Mouse (Mus musculus) retina, postnatal 7 days (tissue): ENCODE measurements around the gene Cxcr3.
A peak's percentile ranks its signal among the peaks of the same experiment; 100 is the strongest.

ENCODE experiments used
- DNase-seq: peaks from one replicate; pipeline ENCODE4 v3.0.0-alpha.2; 2012; ENCODE audit warnings: low read depth, low spot score

Cxcr3 gene

DNA sequence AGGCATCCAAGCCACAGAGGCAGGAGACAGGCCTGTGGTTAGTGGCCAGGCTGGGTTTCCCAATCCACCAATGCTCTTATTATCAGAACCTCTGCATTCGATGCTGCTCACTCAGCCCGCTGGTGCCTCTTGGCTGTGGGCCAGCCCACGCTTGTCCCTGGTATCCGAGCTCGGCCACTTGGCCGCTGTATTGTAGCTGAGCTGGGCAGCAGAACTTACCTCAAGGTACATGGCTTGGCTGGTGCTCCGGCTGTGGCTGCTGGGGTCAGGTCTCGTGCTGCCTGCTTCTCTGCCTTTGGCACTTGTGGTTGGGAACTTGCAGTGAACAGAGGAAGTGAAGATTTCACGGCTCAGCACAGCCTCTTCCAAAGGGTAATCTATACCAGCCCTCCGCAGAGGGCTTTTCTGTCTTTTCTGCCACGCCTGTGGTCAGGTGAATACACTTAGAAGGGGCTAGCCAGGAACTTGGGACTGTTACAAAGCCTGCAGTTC is at the start of gene Cxcr3:
Gene Cxcr3, minus strand, starts transcription at position 442 of the 492 bp plus-strand sequence.
- no peak for DNase-seq

DNA sequence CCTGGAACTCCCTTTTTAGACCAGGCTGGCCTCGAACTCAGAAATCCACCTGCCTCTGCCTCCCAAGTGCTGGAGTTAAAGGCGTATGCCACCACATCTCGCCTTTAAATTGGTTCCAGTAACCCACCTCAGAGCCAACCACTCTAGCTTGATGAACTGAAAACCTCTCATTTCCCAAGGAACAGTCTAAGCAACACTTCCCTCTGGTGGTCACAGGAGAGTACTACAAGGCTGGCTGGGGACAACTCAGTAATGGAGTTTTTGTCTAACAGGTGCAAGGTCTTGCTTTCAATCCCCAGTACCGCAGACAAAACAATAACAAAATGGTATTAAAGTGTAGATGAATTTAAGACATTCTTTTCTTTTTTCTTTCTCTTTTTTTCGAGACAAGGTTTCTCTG is 38.0 kb upstream of the Cxcr3 start:
- peak; percentile 28 for DNase-seq

DNA sequence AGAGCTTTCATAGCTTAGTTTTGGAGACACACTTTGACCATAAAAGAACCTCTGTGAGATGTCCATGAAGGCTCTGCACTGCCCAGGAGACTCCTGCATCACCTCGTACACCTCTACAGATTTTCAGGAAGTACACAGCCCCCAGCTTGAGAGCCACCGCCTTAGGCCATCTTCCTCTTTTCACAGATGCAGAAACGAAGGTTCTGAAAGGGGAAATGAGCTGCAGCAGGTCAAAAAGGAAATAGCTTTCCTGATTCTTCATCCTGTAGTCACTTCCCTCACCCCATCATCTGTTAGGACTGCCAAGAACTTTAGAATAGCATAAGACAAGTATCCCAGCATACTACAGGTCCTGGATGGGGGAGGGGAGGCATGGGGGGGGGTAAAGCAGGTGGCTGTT is 36.2 kb upstream of the Cxcr3 start:
- no peak for DNase-seq

DNA sequence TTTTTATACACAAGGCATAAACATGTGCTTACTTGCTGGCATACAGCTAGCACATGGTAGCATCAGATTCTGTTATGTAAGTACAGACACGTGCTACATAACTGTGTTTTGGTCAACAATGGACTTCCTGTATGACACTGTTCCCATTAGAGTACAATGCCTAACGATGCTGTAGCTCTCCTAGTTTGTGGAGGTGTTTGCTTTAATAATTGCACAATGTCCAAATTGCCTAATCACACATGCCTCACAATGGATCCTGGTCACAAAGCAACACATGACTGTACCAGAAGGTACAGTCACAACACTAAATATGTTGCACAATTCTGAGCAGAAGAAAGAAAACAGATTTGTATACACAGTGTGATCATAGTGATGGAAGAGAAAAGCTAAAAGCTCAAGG is 35.4 kb upstream of the Cxcr3 start:
- no peak for DNase-seq

DNA sequence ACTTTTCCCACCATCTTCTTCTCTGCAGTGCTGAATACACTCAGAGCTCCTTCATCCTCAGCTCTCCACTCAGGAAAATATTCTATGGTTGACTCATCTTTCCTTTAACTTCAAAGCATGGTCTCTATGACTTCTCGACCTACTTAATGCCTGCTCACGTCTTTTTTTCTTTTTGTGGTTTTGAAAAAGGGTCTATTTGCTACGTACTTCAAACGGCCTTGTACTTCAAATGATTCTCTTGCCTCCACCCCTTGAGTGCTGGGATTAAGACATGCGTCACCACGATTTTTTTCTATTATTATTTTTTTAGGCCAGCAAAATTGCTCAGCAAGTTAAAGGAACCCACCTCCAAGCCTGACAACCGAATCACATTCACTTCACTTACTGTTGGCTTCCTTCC is 33.2 kb upstream of the Cxcr3 start:
- DNase-seq, result no peak

DNA sequence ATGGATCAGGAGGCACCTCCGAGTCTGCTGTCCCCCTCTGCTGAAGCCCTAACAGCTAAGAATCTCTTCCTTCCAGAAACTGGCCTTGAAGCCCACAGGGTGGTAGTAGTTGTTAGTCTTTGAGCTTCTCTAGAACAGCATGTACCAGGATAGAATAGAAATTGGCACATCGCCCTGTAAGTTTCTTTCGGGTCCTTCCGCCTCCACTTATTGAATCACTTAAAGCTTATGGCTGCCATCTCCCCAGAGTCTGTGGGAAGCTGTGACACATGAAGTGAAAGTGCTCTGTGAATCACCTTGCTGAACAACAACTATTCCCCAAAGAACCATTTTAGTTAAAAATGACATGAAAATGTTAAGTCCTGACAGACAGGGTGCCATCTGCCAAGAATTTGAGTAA is 31.0 kb upstream of the Cxcr3 start:
- no peak for DNase-seq

DNA sequence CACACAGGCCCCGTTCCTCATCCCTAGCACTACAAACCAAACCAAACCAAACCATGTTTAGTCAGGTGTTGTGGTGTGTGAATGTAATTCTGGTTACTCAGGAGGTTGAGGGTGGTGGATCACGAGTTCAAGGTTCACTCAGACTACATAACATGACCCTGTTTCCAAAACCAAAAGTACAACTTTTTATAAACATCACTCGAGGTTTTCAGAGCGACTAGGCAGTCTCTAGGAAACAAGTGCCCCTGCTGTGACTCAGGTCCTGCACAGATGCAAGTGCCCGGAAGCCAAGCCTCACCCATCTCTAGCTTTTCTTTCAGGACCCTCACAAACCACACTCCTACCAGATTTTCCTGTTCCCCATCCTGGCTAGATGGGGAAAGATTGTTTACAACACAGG is 30.6 kb upstream of the Cxcr3 start:
- no peak for DNase-seq

DNA sequence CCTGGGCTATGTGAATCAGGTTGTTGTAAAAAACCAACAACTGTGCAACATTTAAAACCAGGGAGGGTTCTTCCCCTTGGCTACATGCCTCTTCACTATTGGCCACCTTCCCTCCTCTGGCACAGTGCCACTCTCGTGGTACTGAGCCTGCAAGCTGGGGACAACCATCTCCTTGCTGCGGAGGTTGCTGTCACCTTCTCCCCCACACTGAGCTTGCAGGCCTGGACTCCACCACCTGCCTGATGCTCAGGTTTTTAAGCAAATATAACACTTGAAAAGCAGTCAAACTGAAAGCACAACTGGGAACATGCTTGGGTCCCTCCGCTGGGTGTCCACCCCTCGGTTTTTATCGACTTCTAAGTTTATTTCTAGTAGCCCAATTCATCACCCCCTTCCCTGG is 20.4 kb upstream of the Cxcr3 start:
- no peak for DNase-seq

DNA sequence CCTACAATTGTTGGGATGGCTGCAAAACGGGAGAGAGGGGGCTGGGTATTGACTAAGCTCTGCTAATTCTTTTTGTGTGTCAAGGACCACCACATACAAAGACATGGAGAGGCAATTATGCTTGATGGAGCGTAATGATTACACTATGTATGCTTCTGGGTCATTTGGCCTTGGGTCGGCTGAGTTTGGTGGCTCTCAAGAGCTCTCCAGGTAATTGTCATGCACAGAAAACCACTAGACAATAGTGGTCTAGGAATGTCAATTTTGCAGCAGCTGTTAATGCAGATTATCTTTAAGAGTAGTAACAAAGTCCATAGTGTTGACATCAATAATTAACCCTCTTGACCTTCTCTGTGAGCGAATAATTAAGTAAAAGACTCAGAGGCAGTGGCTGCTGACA is 16.1 kb upstream of the Cxcr3 start:
- DNase-seq, result no peak

DNA sequence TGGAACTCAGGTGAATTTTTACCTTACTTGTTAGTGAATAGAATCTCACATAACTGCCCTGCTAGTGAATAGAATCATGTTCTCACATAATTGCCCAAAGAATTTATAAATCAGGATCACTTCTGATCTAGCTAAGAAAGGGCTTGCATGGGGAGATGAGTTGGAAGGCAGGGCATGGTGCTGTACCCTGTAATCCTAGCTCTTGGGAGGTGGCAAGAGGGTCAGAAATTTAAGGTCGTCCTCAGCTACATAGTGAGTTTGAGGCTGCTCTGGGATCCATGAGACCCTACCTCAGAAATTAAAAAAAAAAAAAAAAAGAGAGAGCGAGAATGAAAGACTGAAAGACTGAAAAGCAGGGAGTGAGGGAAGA is 7.0 kb upstream of the Cxcr3 start:
- no peak for DNase-seq

DNA sequence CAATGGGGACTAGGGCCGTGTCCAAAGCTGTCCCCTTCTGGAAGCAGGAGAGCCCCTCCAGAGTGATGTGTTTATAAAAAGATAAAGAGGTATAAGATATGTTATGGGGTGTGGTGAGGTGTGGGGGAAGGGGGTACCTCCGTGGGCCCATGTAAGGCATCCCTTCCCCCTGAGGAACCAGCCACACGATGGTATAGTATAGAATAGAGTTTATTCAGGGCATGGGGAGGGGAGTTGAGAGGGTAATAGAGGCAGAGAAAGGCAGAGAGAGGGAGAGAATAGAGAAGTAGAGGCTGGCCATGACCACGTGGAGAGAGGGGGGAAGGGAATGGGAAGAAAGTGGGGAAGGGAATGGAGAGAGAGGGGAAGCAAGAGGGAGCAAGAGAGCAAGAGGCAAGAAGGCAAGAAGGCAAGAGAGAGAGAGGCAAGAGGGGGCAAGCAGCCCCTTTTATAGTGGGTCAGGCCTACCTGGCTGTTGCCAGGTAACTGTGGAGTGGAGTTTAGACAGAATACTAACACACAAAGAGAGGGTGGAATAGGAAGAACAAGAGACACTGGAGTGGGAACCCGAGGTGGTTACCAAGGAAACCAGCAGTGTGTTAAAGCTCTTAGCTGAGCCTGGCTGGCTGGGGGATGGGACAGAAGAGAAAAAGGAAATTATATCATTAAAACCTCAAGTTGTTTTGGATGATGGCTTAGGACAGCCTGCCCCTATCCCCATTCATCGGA is 6.4 kb upstream of the Cxcr3 start:
- no peak for DNase-seq

DNA sequence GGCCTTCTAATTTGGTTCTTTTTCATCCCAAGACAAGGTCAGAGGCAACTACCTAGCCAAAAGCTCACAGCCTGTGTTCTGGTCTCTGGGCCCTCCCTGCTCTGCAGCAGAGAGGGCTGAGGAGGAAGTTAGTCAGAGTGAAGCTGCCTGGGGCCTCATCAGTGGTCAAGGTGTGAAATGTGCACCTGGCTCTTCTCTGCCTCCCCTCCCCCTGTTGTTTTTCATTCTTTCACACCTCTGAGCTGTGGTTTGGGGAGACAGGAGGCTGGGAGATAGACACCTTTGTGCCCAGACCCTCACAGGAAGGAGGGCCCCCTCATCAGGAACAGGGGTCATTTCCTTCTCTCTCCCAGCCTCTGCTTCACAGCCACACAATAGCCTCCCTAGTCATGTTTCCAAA is 3.1 kb upstream of the Cxcr3 start:
- DNase-seq, result no peak

DNA sequence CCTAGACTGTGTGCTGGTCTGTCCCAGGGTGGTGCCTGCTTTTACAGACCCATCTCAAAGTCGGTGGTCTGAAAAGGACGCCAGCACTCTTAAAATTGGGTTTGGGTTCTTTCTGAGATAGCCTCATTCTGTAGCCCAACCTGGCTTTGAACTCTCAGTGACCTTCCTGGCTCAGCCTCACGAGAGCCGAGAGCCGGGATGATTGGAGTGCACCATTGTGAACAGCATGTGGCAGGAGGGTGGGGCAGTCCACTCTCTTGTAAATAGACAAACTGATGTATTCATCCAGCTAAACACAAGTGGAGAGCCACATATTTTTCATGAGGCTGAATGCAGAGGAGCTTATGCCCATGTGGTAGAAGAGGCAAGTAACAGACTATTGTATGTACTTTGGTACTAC is 912 bp upstream of the Cxcr3 start:
- no peak for DNase-seq

DNA sequence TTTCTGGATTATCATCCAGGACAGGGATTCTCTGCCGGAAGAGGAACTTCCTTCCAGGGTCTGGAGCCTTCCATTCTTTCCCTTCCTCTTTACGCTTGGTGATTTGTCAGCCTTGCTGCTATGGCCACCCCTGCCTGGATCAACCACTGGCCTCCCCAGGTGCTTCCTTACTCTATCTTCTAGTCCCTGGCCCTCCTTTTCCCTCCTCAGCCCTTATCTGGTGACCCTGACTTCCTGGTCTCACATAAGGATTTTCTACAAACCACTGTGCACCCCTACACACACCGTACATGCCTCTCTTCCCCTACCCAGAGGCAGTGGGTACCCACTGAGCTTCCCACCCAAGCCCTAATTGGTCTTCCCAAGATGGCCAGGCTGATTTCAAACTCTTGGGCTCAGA is 781 bp downstream of the Cxcr3 start:
- no peak for DNase-seq

DNA sequence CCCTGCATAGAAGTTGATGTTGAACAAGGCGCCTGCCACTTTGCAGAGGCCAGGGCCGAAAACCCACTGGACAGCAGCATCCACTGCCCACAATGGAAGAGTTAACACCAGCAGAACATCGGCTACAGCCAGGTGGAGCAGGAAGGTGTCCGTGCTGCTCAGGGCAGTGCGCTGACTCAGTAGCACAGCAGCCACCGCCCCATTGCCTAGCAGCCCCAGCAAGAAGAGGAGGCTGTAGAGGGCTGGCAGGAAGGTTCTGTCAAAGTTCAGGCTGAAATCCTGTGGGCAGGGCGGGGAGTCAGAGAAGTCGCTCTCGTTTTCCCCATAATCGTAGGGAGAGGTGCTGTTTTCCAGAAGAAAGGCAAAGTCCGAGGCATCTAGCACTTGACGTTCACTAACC is 1.4 kb downstream of the Cxcr3 start:
- no peak for DNase-seq

DNA sequence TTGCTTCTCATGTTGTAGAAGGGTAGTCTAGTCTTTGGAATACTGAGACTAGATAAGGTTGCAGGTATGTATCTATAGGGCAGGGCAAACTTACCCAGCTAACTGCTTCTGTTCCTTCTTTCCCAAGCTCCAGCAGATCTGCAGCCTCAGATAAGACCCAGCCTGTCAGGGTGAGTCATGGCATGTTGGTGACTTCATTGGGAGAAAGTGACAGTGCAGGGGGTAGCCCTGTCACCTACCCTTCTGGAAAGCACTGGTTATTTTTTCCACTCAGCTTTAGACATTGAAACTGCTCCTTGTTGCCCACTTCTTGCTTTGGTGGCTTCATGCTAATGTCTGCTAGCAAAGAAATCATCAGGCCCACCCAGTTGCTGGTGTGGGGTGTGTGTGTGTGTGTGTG is 4.1 kb downstream of the Cxcr3 start:
- DNase-seq, result no peak

DNA sequence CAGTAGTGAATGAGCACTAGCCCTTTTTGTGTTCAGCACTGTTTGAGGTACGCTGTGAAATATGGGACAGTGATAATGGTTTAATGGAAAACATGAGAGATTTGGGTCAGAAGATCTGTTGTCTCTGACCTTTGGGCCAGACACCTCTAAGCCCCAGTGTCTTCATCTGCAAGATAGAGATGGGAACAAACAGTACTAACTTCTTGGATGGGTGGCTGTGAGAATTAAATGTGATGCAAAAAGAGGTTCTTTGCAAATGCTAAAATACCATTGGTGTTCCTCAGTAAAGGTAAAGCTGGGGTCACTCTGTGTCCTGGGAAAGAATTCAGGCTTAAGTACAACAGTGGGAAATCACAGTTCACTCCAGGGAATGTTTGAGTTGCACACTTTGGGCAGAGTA is 13.7 kb downstream of the Cxcr3 start:
- no peak for DNase-seq

DNA sequence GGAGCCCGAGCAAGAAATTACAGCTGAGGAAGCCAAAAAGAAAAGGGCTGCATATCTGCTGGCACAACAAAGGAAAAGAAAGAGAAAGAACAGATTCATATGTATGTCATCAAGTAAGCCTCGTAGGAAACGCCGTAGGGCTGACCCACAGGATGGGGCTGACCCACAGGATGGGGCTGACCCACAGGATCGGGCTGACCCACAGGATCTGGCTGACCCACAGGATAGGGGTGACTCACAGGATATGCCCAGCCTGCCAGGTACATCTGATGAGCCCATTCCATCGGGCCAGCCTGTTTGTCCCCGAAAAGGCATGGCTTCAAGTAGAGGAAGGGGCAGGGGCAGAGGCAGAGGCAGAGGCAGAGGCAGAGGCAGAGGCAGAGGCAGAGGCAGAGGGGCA is 29.0 kb downstream of the Cxcr3 start:
- no peak for DNase-seq

DNA sequence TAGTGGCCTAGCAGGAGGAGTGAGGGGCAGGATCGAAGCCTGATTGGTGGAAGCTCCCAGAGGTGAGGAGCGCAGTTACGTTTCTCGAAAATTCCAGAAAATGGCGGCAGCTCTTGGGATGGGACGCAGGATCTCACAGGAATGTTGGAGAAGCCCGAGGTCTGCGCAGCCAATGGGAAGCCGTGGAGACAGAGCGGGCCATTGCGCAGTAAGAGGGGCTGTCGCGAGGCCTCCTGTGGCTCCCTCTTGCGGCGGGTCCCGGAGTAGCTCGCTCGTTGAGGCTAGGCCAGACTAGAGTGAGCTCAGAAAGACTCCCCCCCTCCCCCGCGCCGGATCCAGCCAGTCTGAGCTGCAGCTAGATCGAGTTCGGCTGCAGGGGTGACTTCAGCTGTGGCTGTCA is 35.8 kb downstream of the Cxcr3 start:
- no peak for DNase-seq

DNA sequence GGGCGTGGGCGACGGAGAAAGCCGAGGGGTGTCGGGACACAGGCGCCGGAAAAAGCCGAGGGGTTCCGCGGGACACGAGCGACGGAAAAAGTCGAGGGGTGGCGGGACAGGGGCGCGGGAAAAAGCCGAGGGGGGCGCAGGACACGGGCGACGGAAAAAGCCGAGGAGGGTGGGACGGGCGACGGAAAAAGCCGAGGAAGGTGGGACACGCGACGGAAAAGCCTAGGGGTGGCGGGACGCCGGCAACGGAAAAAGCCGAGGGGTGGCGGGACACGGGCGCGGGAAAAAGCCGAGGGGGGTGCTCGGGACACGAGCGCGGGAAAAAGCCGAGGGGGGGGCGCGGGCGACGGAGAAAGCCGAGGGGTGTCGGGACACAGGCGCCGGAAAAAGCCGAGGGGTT is 36.5 kb downstream of the Cxcr3 start:
- DNase-seq, result no peak

DNA sequence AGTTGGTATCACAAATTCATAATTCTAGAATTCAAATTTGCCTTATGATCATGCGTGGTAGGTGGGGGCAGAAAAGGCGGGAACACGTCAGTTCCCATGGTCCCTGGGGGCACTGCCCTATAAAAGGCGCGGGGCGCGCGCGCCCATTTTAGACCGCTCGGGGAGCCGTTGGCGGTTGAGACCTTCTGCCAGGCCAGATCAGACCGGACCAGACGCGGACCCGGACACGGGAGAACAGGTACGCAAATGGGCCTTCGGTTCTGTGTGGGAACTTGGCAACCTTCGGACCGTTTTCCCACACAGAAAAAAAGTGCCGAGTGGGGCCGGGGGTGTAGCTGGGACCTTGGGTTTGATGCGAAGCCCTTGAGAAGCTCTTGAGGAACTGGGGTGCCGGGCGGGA is 38.4 kb downstream of the Cxcr3 start:
- DNase-seq, result no peak
